Mouse (Mus musculus) yolk sac, embryonic 10.5 days (tissue): ENCODE data around the gene Icam1.
"Not testable (repeated sequence)": the region's sequence is repeated elsewhere in the genome, so short reads cannot be mapped to it uniquely, and the experiment has no call there.

Source experiments
- DNase-seq: peaks from one replicate; pipeline ENCODE4 v3.0.0-alpha.2; 2017; ENCODE audit warnings: low spot score

Icam1 gene

DNA sequence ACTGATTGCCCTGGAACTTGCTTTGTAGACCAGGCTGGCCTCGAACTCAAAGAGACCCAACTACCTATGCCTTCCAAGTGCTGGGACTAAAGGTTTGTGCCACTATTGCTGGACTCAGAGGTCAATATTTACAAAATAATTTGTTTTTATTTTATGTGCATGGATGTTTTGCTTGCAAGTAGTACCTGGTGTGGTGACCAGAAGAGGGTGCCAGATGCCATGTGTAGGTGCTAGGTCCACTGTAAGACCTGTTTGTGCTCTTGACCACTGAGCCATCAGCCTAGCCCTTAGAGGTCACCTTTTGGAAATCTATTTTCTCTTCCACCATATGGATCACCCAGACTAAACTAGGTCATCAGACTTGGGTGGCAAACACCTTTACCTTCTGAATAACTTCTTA, 6.9 kb downstream of the Icam1 start:
- DNase-seq, result no peak

DNA sequence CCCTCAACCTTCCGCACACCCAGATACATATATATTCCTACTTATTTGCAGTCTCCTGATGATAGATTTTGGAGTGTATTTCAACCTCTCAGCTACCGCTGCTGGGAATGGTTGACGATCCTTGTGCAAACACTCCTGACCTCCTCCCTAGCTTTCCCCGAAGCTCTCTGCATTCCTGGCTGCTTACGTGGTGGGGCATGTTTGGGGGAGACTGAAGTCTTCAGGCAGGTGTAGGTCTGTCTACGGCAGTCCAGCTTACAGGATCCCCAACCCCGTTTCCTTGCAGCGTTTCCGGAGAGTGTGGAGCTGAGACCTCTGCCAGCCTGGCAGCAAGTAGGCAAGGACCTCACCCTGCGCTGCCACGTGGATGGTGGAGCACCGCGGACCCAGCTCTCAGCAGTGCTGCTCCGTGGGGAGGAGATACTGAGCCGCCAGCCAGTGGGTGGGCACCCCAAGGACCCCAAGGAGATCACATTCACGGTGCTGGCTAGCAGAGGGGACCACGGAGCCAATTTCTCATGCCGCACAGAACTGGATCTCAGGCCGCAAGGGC, 9.5 kb downstream of the Icam1 start:
- DNase-seq, result no peak

DNA sequence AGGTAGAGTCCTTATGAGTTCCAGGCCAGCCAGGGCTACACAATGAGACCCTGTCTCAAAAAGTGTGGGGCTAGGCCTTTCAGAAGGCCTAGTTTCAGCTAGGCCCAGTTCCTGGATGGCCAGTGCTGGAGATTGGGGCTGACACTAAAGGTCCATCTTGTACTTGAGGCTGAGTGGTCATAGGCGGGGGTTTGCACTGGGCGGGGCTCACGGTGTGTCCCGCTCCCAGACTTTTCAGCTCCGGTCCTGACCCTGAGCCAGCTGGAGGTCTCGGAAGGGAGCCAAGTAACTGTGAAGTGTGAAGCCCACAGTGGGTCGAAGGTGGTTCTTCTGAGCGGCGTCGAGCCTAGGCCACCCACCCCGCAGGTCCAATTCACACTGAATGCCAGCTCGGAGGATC, 11.1 kb downstream of the Icam1 start:
- no peak for DNase-seq

DNA sequence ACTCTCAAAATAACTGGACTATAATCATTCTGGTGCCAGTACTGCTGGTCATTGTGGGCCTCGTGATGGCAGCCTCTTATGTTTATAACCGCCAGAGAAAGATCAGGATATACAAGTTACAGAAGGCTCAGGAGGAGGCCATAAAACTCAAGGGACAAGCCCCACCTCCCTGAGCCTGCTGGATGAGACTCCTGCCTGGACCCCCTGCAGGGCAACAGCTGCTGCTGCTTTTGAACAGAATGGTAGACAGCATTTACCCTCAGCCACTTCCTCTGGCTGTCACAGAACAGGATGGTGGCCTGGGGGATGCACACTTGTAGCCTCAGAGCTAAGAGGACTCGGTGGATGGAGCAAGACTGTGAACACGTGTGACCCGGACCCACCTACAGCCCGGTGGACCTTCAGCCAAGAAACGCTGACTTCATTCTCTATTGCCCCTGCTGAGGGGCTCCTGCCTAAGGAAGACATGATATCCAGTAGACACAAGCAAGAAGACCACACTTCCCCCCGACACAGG, 12.0 kb downstream of the Icam1 start:
- no peak for DNase-seq

DNA sequence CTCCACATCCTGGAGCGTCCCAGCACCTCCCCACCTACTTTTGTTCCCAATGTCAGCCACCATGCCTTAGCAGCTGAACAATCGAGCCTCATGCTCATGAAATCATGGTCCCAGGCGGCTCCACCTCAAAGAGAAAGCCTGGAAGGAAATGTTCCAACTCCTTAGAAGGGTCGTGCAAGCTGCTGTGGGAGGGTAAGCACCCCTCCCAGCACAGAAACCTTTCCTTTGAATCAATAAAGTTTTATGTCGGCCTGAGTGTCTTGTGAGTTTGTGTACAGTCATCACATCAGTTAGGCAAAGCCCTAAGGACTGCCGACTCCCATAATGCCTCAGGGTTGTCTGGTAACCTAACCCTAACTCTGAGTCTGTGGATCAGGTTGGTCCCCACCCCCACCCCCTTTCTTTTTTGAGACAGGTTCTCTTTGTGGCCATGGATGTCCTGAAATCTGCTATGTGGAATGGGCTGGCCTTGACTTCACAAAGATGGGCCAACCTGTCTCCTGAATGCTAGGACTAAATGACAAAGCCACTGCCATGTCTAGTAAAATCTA, 12.8 kb downstream of the Icam1 start:
- no peak for DNase-seq

DNA sequence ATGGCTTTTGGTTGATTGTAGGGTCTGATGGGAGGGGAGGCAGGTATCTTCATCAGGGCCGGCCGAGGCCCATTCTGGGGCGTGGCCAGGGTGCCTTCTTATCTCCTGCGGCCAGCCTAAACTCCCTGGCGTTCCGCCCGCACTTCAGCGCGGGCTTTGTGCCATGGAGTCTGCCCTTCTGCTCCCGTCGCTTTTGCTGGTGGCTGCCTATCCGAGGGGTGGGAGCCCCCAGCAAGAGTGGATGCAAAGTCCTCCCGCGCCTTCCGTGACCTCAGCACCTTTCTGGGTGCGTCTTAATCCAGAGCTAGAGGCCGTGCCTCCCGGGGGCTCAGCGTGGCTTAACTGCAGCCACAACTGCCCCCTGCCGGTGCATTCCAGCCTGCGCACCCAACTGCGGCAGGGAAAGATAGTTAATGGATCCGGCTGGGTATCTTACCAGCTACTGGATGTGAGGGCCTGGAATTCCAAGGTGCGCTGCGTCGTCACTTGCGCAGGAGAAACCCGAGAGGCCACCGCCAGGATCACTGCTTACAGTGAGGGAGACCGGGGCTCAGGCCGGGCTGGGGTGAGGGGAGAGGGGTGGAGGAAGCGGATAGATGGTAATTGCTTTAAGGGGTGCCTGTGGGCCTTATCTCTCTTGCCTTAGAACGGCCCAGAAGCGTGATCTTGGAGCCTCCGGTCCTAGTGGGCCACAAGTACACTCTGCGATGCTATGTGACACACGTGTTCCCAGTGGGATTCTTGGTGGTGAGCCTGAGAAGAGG, 13.7 kb downstream of the Icam1 start, which contains the start of gene Icam4:
Icam4 (plus strand) TSS at position 83 of the 764 bp plus-strand sequence.
- DNase-seq, result peak; percentile 85

DNA sequence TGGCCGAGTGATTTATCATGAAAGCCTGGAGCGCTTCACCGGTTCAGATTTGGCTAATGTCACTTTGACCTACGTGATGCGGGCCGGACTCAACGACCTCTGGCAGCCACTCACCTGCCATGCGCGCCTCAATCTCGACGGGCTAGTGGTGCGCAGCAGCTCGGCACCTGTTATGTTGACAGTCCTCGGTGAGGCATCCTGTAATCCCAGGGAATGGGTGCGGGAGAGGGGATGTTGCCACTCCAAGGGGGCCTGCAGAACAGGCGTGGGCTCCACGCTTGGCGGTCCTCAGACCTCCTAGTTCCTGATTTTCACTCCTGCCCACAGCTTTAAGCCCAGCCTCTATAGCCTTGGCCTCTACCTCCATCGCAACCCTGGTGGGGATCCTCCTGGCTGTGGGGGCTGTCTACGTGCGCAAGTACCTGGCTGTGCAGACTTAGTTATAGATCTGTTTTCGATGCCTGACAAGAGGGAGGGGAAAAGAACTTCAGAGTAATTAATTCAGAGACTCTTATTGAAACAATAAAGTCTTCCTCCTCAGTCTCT, 14.3 kb downstream of the Icam1 start:
- no peak for DNase-seq

DNA sequence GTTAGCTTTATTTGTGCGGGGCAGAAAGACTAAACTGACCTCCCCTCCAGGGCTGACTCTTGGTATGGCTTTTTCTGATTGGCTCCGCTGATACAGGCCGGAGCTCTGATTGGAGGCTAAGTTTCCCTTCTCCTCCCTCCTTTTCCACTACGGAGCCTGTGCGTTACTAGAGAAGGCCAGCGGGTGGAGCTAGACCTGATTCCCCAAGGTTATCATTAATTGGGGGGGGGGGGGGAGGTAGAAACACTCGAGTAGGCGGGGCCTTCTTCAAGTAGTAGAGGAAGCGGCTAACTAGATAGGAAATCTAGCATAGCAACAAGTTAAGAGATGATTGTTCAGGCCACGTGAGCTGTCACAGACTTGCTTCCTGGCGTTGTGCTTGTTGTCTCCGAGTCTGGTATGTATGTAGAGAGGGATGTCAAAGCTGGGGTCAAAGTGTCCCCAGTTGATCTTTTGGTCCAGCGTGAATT, 15.0 kb downstream of the Icam1 start:
- DNase-seq, result peak; percentile 88

DNA sequence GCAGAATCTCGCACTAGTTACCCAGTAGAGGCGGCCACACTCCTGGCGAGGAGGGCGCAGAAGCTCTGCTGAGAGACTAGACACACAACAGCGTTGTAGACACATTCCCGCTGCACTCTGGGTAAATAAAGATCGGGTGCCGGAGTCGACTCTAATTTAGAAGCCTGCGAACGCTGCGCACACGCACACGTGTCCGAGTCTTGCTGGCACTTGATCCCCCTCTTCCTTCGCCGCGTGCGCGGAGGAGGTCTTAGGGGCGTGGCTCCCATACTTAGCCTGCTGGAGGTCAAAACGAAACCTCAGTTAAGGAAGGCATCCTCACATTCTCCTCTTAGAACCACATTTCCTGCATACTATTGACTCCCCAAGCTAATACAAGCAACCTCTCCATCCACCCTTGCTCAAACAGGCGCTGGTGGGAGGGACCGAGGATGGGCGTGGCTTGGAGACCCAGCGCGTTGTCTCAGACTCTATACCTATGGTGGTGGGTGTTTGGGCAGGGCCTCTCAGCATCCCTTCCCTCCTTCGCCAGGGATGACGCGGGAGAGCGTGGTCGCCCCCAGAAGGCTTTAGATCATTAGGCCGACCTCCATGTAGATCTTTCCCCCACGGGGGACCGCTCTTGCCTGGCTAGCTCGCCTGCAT, 15.6 kb downstream of the Icam1 start:
- peak; percentile 68 for DNase-seq

DNA sequence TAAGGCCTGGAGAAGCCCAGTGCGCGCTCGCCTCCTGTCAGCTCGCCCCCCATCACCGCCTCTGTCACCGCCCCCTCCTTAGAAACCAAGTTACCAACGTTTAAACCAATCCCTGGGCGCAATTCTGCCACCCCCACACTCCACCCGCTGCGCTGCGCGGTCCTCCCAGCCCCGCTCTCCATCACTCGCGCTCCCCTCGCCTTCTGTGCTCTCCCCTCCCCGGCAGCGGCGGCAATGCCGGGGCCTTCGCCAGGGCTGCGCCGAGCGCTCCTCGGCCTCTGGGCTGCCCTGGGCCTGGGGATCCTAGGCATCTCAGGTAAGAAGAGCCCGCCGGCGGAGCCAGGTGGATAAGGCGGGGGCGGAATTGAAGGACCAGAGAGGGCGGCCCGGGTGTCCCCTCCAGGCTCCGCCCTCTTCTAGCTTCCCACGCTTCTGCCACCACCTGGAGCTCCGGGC, 16.1 kb downstream of the Icam1 start, which contains the start of gene Icam5:
Icam5 (plus strand) TSS at position 178 of the 456 bp plus-strand sequence.
- DNase-seq, result no peak

DNA sequence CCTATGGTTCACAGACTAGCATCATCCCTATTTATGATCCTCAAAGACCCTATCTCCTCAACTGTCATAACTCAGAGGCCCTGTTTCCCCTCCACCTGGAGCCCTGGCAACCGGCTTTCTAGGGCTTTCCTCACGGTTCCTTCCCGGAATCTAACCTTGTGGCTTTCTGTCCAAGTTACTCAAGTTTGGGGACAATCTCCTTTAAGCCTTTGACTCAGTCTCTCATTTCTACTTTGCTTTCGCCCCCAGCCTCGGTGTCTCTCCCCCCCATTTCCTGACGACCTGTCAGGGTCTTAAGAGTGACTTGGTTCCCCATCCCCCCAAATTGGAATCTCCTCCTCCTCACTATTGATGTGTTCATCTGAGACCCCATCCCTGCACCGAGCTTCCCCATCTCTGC, 16.7 kb downstream of the Icam1 start:
- no peak for DNase-seq

DNA sequence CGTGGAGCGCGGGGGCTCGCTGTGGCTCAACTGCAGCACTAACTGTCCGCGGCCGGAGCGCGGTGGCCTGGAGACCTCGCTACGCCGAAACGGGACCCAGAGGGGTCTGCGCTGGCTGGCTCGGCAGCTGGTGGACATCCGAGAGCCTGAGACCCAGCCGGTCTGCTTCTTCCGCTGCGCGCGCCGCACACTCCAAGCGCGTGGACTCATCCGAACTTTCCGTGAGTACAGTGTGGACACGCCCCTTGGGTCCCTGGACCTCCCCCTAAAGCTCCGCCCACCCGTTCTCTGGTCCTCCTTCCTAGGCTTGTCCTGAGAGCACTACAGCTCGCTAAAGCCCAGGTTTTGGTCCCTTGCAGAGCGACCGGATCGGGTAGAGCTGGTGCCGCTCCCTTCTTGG, 17.4 kb downstream of the Icam1 start:
- DNase-seq, result peak; percentile 82

DNA sequence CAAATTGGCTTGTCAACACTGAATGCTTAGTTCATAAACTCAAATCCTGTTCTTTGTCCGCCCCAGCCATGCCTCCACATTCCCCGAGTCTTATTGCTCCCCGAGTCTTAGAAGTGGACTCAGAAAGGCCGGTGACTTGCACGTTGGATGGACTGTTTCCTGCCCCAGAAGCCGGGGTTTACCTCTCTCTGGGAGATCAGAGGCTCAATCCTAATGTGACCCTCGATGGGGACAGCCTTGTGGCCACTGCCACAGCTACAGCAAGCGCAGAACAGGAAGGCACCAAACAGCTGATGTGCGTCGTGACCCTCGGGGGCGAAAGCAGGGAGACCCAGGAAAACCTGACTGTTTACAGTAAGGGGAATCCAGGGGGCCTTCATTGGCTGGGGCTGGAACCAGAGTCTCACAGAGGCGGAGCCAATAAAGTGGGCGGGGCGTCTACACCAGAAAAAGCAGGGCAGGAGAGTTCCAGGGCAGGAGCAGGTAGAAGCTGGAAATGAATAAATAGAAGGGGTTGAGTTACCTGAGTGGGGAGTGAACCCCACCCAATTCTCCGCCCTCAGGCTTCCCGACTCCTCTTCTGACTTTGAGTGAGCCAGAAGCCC, 18.8 kb downstream of the Icam1 start:
- DNase-seq, result no peak

DNA sequence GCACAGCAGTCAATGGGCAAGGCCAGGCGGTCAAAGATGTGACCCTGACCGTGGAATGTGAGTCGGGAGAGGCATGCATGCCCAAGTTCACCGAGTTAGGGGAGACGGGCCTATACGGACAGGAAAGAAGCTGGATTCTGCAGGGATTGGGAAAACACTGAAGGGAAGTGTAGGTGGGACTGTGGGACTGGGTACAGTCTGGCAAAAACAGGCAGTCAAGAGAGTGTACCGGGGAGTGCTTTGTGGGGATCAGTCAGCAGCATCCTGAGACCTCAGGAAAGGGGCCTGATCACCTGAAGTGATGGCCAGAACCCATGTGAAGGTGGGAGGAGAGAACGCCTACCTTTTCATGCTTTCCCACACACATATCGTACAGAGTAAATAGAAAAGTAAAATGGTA, 19.8 kb downstream of the Icam1 start:
- no peak for DNase-seq

DNA sequence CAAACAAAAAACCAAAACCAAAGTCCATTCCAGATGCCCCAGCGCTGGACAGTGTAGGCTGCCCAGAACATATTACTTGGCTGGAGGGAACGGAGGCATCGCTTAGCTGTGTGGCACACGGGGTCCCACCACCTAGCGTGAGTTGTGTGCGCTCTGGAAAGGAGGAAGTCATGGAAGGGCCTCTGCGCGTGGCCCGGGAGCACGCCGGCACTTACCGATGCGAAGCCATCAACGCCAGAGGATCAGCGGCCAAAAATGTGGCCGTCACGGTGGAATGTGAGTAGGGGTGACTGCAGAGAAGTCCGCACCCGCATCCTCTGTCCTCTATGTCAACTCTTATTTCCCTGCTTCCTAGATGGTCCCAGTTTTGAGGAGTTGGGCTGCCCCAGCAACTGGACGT, 20.4 kb downstream of the Icam1 start:
- no peak for DNase-seq

DNA sequence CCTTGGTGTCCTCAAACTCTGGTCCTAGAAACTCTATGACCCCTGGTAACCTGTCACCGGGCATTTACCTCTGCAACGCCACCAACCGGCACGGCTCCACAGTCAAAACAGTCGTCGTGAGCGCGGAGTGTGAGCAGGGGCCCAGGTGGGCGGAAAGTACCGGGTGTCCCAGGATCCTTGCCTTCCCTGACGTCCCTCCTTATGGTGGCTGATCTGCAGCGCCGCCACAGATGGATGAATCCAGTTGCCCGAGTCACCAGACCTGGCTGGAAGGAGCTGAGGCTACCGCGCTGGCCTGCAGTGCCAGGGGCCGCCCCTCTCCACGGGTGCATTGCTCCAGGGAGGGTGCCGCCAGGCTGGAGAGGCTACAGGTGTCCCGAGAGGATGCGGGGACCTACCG, 20.9 kb downstream of the Icam1 start:
- no peak for DNase-seq

DNA sequence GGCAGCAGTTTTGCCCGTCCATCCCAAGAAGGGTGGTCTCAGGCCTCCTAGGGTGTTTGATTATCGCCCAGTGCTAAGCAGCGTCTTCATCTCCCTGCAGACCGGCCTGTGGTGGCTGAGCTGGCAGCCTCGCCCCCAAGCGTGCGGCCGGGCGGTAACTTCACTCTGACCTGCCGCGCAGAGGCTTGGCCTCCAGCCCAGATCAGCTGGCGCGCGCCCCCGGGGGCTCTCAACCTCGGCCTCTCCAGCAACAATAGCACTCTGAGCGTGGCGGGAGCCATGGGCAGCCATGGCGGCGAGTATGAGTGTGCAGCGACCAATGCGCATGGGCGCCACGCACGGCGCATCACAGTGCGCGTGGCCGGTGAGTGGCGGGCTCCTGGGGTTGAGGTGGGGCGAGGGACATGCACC, 21.7 kb downstream of the Icam1 start:
- no peak for DNase-seq

DNA sequence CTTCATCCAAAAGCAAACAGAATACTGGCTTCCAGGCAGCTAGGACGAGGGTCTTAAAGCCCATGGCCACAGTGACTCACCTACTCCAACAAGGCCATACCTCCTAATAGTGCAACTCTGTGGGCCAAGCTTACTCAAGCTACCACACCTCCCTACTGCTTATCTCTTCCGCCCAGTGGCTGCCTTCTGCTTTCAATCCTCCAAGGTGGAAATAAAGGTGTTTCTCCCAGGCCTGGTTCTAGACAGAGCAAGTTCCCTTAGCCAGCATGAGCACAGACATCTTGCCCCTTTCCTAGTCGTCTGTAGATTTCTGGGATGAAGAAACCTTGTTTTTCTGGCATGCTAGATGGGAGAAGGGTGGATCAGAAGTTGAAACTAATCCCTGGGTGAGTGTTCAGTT, 24.0 kb downstream of the Icam1 start:
- no peak for DNase-seq

DNA sequence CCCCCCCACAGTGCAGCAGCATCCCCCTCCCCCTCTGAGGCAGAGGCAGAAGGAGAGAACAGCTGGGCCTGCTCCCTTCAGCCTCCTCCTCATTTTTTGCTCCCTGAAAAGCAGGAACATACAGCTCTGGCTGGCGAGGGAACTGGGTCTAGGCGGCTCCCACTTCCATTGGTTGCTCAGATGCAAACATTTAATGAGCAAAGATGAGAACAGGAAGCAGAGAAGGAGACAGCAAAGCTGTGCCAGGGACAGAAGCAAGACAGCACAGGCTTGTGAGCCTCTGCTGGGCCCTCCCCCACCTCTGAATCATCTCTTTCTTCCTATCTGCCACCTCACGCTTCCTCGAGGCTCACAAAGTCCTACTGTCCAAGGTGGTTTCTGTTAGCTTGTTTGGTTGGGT, 25.5 kb downstream of the Icam1 start:
- no peak for DNase-seq

DNA sequence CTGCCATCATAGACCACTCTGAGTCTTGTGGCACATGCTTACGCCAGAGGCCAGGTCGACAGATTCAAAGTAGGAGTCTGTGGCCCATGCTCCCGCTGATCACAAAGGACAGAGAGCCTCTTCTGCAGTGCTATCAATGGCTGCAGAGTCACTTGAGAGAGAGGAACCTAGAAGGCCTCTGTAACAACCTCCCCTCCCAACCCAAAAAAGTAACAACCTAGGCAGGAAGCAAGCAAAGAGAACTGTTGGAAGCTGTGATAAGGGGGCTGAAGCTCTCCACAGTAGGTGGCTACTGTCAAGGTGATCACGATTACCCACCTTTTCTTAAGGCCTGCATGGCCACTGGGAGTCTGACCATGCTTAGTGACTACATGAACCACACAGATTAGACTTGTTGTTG, 27.8 kb downstream of the Icam1 start:
- no peak for DNase-seq

DNA sequence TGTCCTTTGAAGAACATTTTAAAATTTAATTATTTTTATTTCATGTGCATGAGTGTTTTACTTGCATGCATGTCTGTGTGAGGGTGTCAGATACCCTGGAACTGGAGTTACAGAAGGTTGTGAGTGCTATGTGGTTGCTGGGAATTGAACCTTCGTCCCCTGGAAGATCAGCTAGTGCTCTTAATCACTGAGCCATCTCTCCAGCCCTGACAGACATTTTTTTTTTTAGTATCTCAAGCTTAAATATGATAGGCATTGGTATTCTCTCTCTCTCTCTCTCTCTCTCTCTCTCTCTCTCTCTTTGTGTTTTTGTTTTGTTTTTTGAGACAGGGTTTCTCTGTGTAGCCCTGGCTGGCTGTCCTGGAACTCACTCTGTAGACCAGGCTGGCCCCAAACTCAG, 29.0 kb downstream of the Icam1 start:
- DNase-seq, result not testable (repeated sequence)

DNA sequence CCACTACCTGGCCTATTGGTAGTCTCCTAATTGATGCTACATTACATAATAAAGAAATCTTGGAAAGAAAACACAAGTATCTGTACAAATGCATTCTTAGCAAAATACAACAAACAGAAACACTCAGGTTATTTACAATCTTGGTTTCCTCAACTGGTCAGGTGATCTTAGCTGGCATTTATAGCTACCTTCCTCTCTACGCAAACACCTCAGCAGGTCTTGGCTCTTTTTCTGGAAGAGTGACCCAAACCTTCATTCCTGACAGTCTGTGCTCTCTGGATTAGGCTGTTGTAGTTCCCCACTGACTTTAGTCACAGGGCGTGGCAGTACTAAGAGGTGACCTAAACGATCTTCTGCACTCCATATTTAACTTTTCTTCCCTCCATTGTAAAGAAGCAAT, 29.4 kb downstream of the Icam1 start:
- no peak for DNase-seq
